Mouse (Mus musculus) liver, postnatal 0 days (tissue): Measurements from ENCODE around the gene Aacs.

Experiments
- CTCF ChIP-seq: sonication (generic); IDR thresholded peaks from 2 replicates; pipeline ENCODE4 v1.5.1; 2016; ENCODE audit warnings: antibody characterized with exemption, low read depth
- EP300 ChIP-seq: IDR thresholded peaks from 2 replicates; pipeline ENCODE4 v1.6.1; 2016; ENCODE audit warnings: antibody characterized with exemption, low read depth, mild to moderate bottlenecking

GRCm38 (mm10) chr5:125456100-125456499, 19.5 kb upstream of the Aacs start:
- TF ChIP-seq CTCF (no peak; the same call in 1 of the 2 replicates), EP300 (peak; percentile 68)
